Mouse (Mus musculus) left cerebral cortex, postnatal 14 days (tissue): ENCODE results near the gene Arl15. TPM values are rescaled to one million over a fixed set of nuclear protein-coding genes. Genes with fewer than 3 reads are reported as not detected.

Source experiments
- DNase-seq, 2 experiments: peaks; one replicate each; pipeline ENCODE4 v3.0.0; 2021 to 2022; ENCODE audit warnings: low spot score in 2 of 2, mixed read lengths in 1 of 2
- intact Hi-C: fragments of 180-260 bp; cut with DNase I; formaldehyde crosslinking; loops from one replicate; pipeline ENCODE4 v1.15.1; 2025
- total RNA-seq, 2 experiments: library from RNA; stranded (reverse); gene quantifications; 2 replicates each; pipeline ENCODE4 v1.2.3; 2021

Arl15 gene
- total RNA-seq, 2 experiments from 2014 or later: 40.5 to 41.8 TPM

GRCm38 (mm10) chr13:114107499-114107898 lies 313.2 kb downstream of the Arl15 start:
- no peak for DNase-seq

GRCm38 (mm10) chr13:114109441-114109840 lies 315.1 kb downstream of the Arl15 start:
- intact Hi-C loops: no loop called here
- no peak for DNase-seq

More at GRCm38 (mm10) chr13:114107499-114107898, 313.2 kb downstream of the Arl15 start:
- intact Hi-C loops: no loop called here

- intact Hi-C loops: no loop called here
Measured at GRCm38 (mm10) chr13:114109845-114110244, 315.5 kb downstream of the Arl15 start.

GRCm38 (mm10) chr13:114113516-114113915 lies 319.2 kb downstream of the Arl15 start:
- no peak for DNase-seq
- intact Hi-C loops: no loop called here

More at GRCm38 (mm10) chr13:114109845-114110244, 315.5 kb downstream of the Arl15 start:
- DNase-seq: no peak

GRCm38 (mm10) chr13:114114586-114114985 lies 320.3 kb downstream of the Arl15 start:
- DNase-seq: no peak
- intact Hi-C loops: no loop called here

- no peak for DNase-seq
- intact Hi-C loops: no loop called here
Measured at GRCm38 (mm10) chr13:114115106-114115505, 320.8 kb downstream of the Arl15 start.

- DNase-seq: no peak
- intact Hi-C loops: no loop called here
Measured at GRCm38 (mm10) chr13:114118104-114118830, 324.0 kb downstream of the Arl15 start.

GRCm38 (mm10) chr13:114119816-114120215 lies 325.5 kb downstream of the Arl15 start:
- intact Hi-C loops: no loop called here
- DNase-seq: no peak

GRCm38 (mm10) chr13:114121591-114121990 lies 327.3 kb downstream of the Arl15 start:
- intact Hi-C loops: no loop called here

GRCm38 (mm10) chr13:114123391-114123790 lies 329.1 kb downstream of the Arl15 start:
- no peak for DNase-seq
- intact Hi-C loops: no loop called here

More at GRCm38 (mm10) chr13:114121591-114121990, 327.3 kb downstream of the Arl15 start:
- no peak for DNase-seq

GRCm38 (mm10) chr13:114124385-114124784 lies 330.1 kb downstream of the Arl15 start:
- intact Hi-C loops: no loop called here
- DNase-seq: no peak

GRCm38 (mm10) chr13:114124991-114125390 lies 330.7 kb downstream of the Arl15 start:
- DNase-seq: no peak
- intact Hi-C loops: no loop called here

- intact Hi-C loops: no loop called here
- no peak for DNase-seq
Measured at GRCm38 (mm10) chr13:114128366-114128765, 334.1 kb downstream of the Arl15 start.

- DNase-seq: no peak
- intact Hi-C loops: no loop called here
Measured at GRCm38 (mm10) chr13:114129986-114130385, 335.7 kb downstream of the Arl15 start.

- peak; percentile 22 to 28 for DNase-seq
- intact Hi-C loops: no loop called here
Measured at GRCm38 (mm10) chr13:114130566-114131319, 336.4 kb downstream of the Arl15 start.

- peak; percentile 38 to 59 for DNase-seq
- intact Hi-C loops: no loop called here
Measured at GRCm38 (mm10) chr13:114138921-114139320, 344.6 kb downstream of the Arl15 start.

- DNase-seq: no peak
- intact Hi-C loops: no loop called here
Measured at GRCm38 (mm10) chr13:114139570-114139969, 345.3 kb downstream of the Arl15 start.

- intact Hi-C loops: loop anchor here (5.0 kb wide), 1 partner anchor 54 kb away; no protein-coding TSS in a partner anchor
- no peak for DNase-seq
Measured at GRCm38 (mm10) chr13:114142826-114143225, 348.5 kb downstream of the Arl15 start.

GRCm38 (mm10) chr13:114143247-114143646 lies 348.9 kb downstream of the Arl15 start:
- DNase-seq: no peak
- intact Hi-C loops: loop anchor here (5.0 kb wide), 1 partner anchor 54 kb away; no protein-coding TSS in a partner anchor
